Mouse (Mus musculus): Measurements from ENCODE around the gene Fras1. TPM values are rescaled to one million over a fixed set of nuclear protein-coding genes. Genes with fewer than 3 reads are reported as not detected.

Gene Fras1
- total and polyA plus RNA-seq, 2 experiments: 0.75 to 1.1 TPM

DNA sequence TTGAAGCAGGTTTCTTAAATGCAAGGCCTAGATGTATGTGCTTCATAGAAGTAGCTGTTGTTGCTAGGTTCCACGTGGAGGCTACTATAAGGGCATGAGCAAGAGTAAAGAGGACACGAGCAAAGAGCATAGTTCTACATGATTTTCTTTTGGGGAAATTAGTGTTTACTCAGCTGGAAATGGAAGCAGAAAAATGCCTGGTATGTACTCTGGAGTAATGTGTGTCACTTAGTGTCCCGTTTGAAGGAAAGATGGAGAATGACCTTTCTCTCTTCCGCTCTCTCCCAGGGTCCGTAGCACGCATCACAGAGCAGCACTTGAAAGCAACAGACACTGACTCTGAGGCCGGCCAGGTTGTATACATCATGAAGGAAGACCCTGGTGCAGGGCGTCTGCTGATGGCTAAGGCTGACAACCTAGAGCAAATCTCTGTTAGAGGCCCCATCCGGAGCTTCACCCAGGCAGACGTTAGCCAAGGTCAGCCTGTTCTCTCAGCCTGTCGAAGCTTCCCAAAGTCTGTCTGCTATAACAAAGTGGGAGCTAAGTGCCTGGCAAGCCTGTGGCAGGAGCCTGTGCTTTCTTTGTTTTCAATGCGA is 338.4 kb downstream of the Fras1 start:
- DNase-seq (ENCODE audit: extremely low read depth, low read depth, low spot score): no peak
- Histone ChIP-seq H3K4me3 (ENCODE audit: insufficient read depth, low read depth, low read length) (no peak overlapping the region), H3K4me1 (ENCODE audit: control insufficient read depth, insufficient read depth, low read length) (no peaks in the 10 kb centered on the region), H3K79me2 (ENCODE audit: control insufficient read depth, insufficient read depth, low read length) (no peaks in the 10 kb centered on the region), H3K36me3 (ENCODE audit: control insufficient read depth, insufficient read depth, low read length) (no peaks in the 10 kb centered on the region), H3K27me3 (ENCODE audit: control insufficient read depth, insufficient read depth, low read length) (no peaks in the 10 kb centered on the region), H3K27ac (replicated peaks; ENCODE audit: insufficient read depth, low read depth, low read length) (no peak overlapping the region), H3K9ac (ENCODE audit: low read depth, low read length) (no peak overlapping the region)
- 71% methylated on average over 12 of the region's 12 CpGs for WGBS
- no peak for TF ChIP-seq POLR2A (IDR thresholded peaks at IDR 0.05; ENCODE audit: extremely low read depth, insufficient read depth, low read length)
- no peak for TF ChIP-seq CTCF (IDR thresholded peaks at IDR 0.05; ENCODE audit: low read depth, low read length)

GRCm38 (mm10) chr5:96712799-96713198 is 339.0 kb downstream of the Fras1 start:
- 93% methylated on average over 4 of the region's 4 CpGs for WGBS
- no peaks in the 10 kb centered on the region for H3K36me3 ChIP-seq (ENCODE audit: control insufficient read depth, insufficient read depth, low read length)
- H3K4me1 ChIP-seq (ENCODE audit: control insufficient read depth, insufficient read depth, low read length): no peaks in the 10 kb centered on the region
- H3K27ac ChIP-seq (replicated peaks; ENCODE audit: insufficient read depth, low read depth, low read length): no peak overlapping the region
- H3K9ac ChIP-seq (ENCODE audit: low read depth, low read length): no peak overlapping the region
- H3K79me2 ChIP-seq (ENCODE audit: control insufficient read depth, insufficient read depth, low read length): no peaks in the 10 kb centered on the region
- TF ChIP-seq CTCF (IDR thresholded peaks at IDR 0.05; ENCODE audit: low read depth, low read length) (no peak), POLR2A (IDR thresholded peaks at IDR 0.05; ENCODE audit: extremely low read depth, insufficient read depth, low read length) (no peak)
- H3K4me3 ChIP-seq (ENCODE audit: insufficient read depth, low read depth, low read length): no peak overlapping the region
- DNase-seq (ENCODE audit: extremely low read depth, low read depth, low spot score): no peak
- H3K27me3 ChIP-seq (ENCODE audit: control insufficient read depth, insufficient read depth, low read length): no peaks in the 10 kb centered on the region

- no peaks in the 10 kb centered on the region for H3K4me1 ChIP-seq (ENCODE audit: control insufficient read depth, insufficient read depth, low read length)
- H3K4me3 ChIP-seq (ENCODE audit: insufficient read depth, low read depth, low read length): no peak overlapping the region
- H3K27me3 ChIP-seq (ENCODE audit: control insufficient read depth, insufficient read depth, low read length): no peaks in the 10 kb centered on the region
- no peak overlapping the region for H3K27ac ChIP-seq (replicated peaks; ENCODE audit: insufficient read depth, low read depth, low read length)
- no peak overlapping the region for H3K9ac ChIP-seq (ENCODE audit: low read depth, low read length)
- H3K36me3 ChIP-seq (ENCODE audit: control insufficient read depth, insufficient read depth, low read length): no peaks in the 10 kb centered on the region
- no peaks in the 10 kb centered on the region for H3K79me2 ChIP-seq (ENCODE audit: control insufficient read depth, insufficient read depth, low read length)
- TF ChIP-seq POLR2A (IDR thresholded peaks at IDR 0.05; ENCODE audit: extremely low read depth, insufficient read depth, low read length) (no peak), CTCF (IDR thresholded peaks at IDR 0.05; ENCODE audit: low read depth, low read length) (no peak)
- WGBS: 69% methylated on average over 8 of the region's 8 CpGs
- no peak for DNase-seq (ENCODE audit: extremely low read depth, low read depth, low spot score)
Observed at GRCm38 (mm10) chr5:96716273-96717034, 342.7 kb downstream of the Fras1 start.

DNA sequence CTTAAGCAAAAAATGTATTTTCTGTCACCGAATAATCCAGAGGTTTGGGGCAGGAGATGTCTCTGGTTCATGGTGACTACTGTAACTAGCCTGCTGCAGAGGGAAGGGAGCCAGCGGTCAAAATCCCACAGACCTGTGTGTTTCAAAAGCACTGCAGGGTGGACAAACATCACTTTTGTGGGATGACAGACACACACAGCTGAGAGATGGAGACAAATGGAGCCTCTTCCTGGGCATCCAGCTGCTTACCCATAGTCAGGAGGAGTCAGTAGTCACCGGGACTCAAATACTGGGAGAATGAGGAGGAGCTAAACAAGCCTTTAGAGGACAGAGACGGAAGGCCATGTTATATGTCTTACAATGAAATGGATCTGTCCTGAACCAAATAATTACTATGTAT is 343.9 kb downstream of the Fras1 start:
- Histone ChIP-seq H3K9ac (ENCODE audit: low read depth, low read length) (no peak overlapping the region), H3K79me2 (ENCODE audit: control insufficient read depth, insufficient read depth, low read length) (no peaks in the 10 kb centered on the region), H3K27me3 (ENCODE audit: control insufficient read depth, insufficient read depth, low read length) (no peaks in the 10 kb centered on the region), H3K36me3 (ENCODE audit: control insufficient read depth, insufficient read depth, low read length) (no peaks in the 10 kb centered on the region), H3K4me1 (ENCODE audit: control insufficient read depth, insufficient read depth, low read length) (no peaks in the 10 kb centered on the region), H3K4me3 (ENCODE audit: insufficient read depth, low read depth, low read length) (no peak overlapping the region), H3K27ac (replicated peaks; ENCODE audit: insufficient read depth, low read depth, low read length) (no peak overlapping the region)
- DNase-seq (ENCODE audit: extremely low read depth, low read depth, low spot score): no peak
- TF ChIP-seq CTCF (IDR thresholded peaks at IDR 0.05; ENCODE audit: low read depth, low read length) (no peak), POLR2A (IDR thresholded peaks at IDR 0.05; ENCODE audit: extremely low read depth, insufficient read depth, low read length) (no peak)
- WGBS: 92% methylated on average over 4 of the region's 4 CpGs

GRCm38 (mm10) chr5:96718601-96719000 is 344.8 kb downstream of the Fras1 start:
- H3K36me3 ChIP-seq (ENCODE audit: control insufficient read depth, insufficient read depth, low read length): no peaks in the 10 kb centered on the region
- H3K4me3 ChIP-seq (ENCODE audit: insufficient read depth, low read depth, low read length): no peak overlapping the region
- TF ChIP-seq CTCF (IDR thresholded peaks at IDR 0.05; ENCODE audit: low read depth, low read length): no peak
- no peak for TF ChIP-seq POLR2A (IDR thresholded peaks at IDR 0.05; ENCODE audit: extremely low read depth, insufficient read depth, low read length)
- no peak overlapping the region for H3K27ac ChIP-seq (replicated peaks; ENCODE audit: insufficient read depth, low read depth, low read length)
- H3K9ac ChIP-seq (ENCODE audit: low read depth, low read length): no peak overlapping the region
- no peaks in the 10 kb centered on the region for H3K4me1 ChIP-seq (ENCODE audit: control insufficient read depth, insufficient read depth, low read length)
- H3K27me3 ChIP-seq (ENCODE audit: control insufficient read depth, insufficient read depth, low read length): no peaks in the 10 kb centered on the region
- 90% methylated on average over 5 of the region's 5 CpGs for WGBS
- no peak for DNase-seq (ENCODE audit: extremely low read depth, low read depth, low spot score)
- H3K79me2 ChIP-seq (ENCODE audit: control insufficient read depth, insufficient read depth, low read length): no peaks in the 10 kb centered on the region

GRCm38 (mm10) chr5:96719221-96719620 is 345.5 kb downstream of the Fras1 start:
- Histone ChIP-seq H3K27me3 (ENCODE audit: control insufficient read depth, insufficient read depth, low read length) (no peaks in the 10 kb centered on the region), H3K4me1 (ENCODE audit: control insufficient read depth, insufficient read depth, low read length) (no peaks in the 10 kb centered on the region), H3K79me2 (ENCODE audit: control insufficient read depth, insufficient read depth, low read length) (no peaks in the 10 kb centered on the region), H3K9ac (ENCODE audit: low read depth, low read length) (no peak overlapping the region), H3K36me3 (ENCODE audit: control insufficient read depth, insufficient read depth, low read length) (no peaks in the 10 kb centered on the region), H3K4me3 (ENCODE audit: insufficient read depth, low read depth, low read length) (no peak overlapping the region), H3K27ac (replicated peaks; ENCODE audit: insufficient read depth, low read depth, low read length) (no peak overlapping the region)
- TF ChIP-seq POLR2A (IDR thresholded peaks at IDR 0.05; ENCODE audit: extremely low read depth, insufficient read depth, low read length) (no peak), CTCF (IDR thresholded peaks at IDR 0.05; ENCODE audit: low read depth, low read length) (no peak)
- WGBS: 92% methylated on average over 5 of the region's 5 CpGs
- DNase-seq (ENCODE audit: extremely low read depth, low read depth, low spot score): no peak
